Mouse (Mus musculus) thymus, postnatal 36 days (tissue): ENCODE measurements around the gene Foxo4.

ENCODE experiments used
- DNase-seq, 2 experiments: peaks; one replicate each; pipeline ENCODE4 v3.0.0; 2022; ENCODE audit warnings: mixed read lengths in 2 of 2

Gene Foxo4

DNA sequence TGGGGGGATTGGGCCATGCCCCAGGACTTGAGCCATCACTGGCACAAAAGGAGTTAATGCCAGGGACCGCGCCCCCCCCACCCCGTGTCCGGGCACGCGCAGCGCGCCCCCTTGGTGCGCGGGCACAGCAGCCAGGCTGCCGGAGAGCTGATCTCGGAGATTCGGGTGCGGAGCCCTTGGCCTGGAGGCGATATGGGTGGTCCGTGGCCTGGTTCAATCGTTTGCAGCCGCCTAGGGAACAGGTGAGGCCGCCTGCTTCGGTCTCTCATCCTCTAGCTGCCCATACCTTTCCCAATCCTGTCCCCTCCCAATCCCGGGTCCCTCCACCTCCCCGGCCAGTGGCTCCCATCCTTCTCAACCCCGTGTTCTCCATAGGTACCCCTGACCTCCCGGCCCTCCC is 44.7 kb downstream of the Foxo4 start, which contains the start of gene Nlgn3:
TSS of gene Nlgn3 (plus strand) at position 114 of the 400 bp plus-strand sequence.
- DNase-seq, result no peak

- DNase-seq, result no peak
These were observed 45.4 kb downstream of the Foxo4 start for GRCm38 (mm10) chrX:101299473-101300426.

- DNase-seq, result no peak
These were observed 46.2 kb downstream of the Foxo4 start for GRCm38 (mm10) chrX:101300427-101301030.

DNA sequence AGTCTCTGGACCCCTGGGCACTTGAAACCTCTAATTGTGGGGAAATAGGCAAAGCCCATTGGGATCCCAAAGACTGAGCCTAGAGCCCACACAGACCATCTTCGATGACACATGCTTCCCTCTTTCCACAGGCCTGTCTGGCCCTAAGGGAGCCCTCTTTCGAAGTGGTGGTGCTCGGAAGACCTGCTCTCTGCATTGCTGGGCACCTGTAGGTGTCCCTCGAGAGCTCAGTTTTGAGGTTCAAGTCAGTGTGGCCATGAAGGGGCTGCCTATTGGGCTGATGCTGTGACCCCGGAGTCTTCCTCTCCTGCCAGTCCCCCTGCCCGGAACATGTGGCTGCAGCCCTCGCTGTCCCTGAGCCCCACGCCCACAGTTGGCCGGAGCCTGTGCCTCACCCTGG is 47.3 kb downstream of the Foxo4 start:
- no peak for DNase-seq

GRCm38 (mm10) chrX:101304646-101305045 is 50.3 kb downstream of the Foxo4 start:
- DNase-seq, result no peak

DNA sequence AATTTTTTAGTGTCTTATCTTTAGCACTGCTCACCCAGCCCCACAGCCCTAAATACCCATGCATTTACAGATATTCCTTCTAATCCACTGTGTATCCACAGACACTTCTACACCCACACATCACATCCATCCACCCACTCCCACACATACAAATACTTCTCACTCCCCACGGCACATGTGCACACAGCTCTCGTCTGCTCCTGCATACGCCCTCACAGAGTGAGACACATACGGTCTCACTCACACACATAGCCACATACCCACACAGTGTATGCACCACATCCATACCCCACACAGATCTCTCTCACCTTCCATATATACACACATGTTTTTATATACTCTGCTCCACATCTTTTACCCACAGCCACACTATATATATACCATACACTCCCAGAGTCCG is 55.0 kb downstream of the Foxo4 start:
- DNase-seq, result no peak
